Mouse (Mus musculus) right cerebral cortex, postnatal 14 days (tissue): ENCODE data around the gene Foxp2.

ENCODE experiments used
- DNase-seq: peaks from one replicate; pipeline ENCODE4 v3.0.0; 2022

Foxp2 gene

GRCm38 (mm10) chr6:15120916-15121315 is 219.8 kb downstream of the Foxp2 start:
- no peak for DNase-seq

GRCm38 (mm10) chr6:15121339-15121738 is 220.2 kb downstream of the Foxp2 start:
- DNase-seq = no peak

- DNase-seq = no peak
These were observed 229.0 kb downstream of the Foxp2 start for GRCm38 (mm10) chr6:15130142-15130541.

GRCm38 (mm10) chr6:15142094-15142493 is 240.9 kb downstream of the Foxp2 start:
- no peak for DNase-seq

- no peak for DNase-seq
These were observed 250.5 kb downstream of the Foxp2 start for GRCm38 (mm10) chr6:15151619-15152018.

- no peak for DNase-seq
These were observed 262.4 kb downstream of the Foxp2 start for GRCm38 (mm10) chr6:15163508-15164053.

- no peak for DNase-seq
These were observed 275.6 kb downstream of the Foxp2 start for GRCm38 (mm10) chr6:15176754-15177153.

- no peak for DNase-seq
These were observed 291.7 kb downstream of the Foxp2 start for GRCm38 (mm10) chr6:15192877-15193276.

GRCm38 (mm10) chr6:15242176-15242942 is 341.2 kb downstream of the Foxp2 start:
- no peak for DNase-seq

GRCm38 (mm10) chr6:15257393-15257792 is 356.2 kb downstream of the Foxp2 start:
- DNase-seq = no peak

GRCm38 (mm10) chr6:15257893-15258292 is 356.7 kb downstream of the Foxp2 start:
- no peak for DNase-seq

- no peak for DNase-seq
These were observed 367.0 kb downstream of the Foxp2 start for GRCm38 (mm10) chr6:15268136-15268535.

GRCm38 (mm10) chr6:15285213-15285612 is 384.1 kb downstream of the Foxp2 start:
- DNase-seq = no peak

- no peak for DNase-seq
These were observed 392.9 kb downstream of the Foxp2 start for GRCm38 (mm10) chr6:15294081-15294480.

GRCm38 (mm10) chr6:15299279-15299678 is 398.1 kb downstream of the Foxp2 start:
- DNase-seq = no peak

- peak; percentile 40 for DNase-seq
These were observed 409.5 kb downstream of the Foxp2 start for GRCm38 (mm10) chr6:15310671-15311070.

GRCm38 (mm10) chr6:15316948-15317347 is 415.8 kb downstream of the Foxp2 start:
- no peak for DNase-seq

GRCm38 (mm10) chr6:15318343-15318742 is 417.2 kb downstream of the Foxp2 start:
- DNase-seq = no peak

GRCm38 (mm10) chr6:15321551-15321974 is 420.4 kb downstream of the Foxp2 start:
- no peak for DNase-seq

- no peak for DNase-seq
These were observed 421.9 kb downstream of the Foxp2 start for GRCm38 (mm10) chr6:15323099-15323498.

GRCm38 (mm10) chr6:15347705-15348104 is 446.6 kb downstream of the Foxp2 start:
- no peak for DNase-seq

GRCm38 (mm10) chr6:15355852-15356251 is 454.7 kb downstream of the Foxp2 start:
- DNase-seq = no peak

GRCm38 (mm10) chr6:15370281-15370680 is 469.1 kb downstream of the Foxp2 start:
- no peak for DNase-seq

GRCm38 (mm10) chr6:15370827-15371226 is 469.7 kb downstream of the Foxp2 start:
- DNase-seq = no peak

- DNase-seq = no peak
These were observed 472.5 kb downstream of the Foxp2 start for GRCm38 (mm10) chr6:15373621-15374020.
